ENCODE assay signal across 21 mouse cellular contexts in the genomic region with DNA sequence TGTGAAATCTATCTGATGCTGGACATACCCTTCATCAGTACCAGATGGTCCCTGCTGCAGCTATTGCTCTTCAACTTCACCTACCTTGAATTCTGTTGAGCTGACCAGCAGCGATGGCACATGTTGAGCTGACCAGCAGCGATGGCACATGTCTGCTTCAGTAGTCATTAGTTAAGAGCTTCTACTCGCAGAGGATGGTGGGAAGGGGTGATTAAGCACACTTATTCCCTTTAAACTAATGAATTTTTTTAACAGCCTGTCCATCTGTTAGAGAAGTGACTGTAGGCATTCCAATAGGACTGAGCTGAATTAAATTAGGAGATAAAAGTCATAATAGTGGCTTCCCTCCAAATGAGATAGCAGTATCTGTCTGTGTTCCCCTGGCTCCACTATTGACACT.
DNase-seq lines count a peak whose midpoint lies in the region; ATAC-seq lines count a peak whose summit lies in the region.
"Had no signal": no experiment of that assay in that cellular context is flagged by ENCODE, and none has a peak within 500 bp of the region (broad histone marks: within the 10 kb centered on the region; RNA-seq: fewer than 3 reads in every experiment).

No protein-coding gene starts in this region.

- H3K4me2 ChIP-seq in forebrain, embryonic 14.5 days (ENCODE audit: low read length) = no peak overlapping the region
- H3K4me2 ChIP-seq in forebrain, embryonic 11.5 days (ENCODE audit: low read depth, low read length, severe bottlenecking) = no peak overlapping the region

- no peak for ATAC-seq in forebrain, embryonic 14.5 days
- ATAC-seq in forebrain, embryonic 11.5 days (replicated peaks; ENCODE audit: low FRiP score) = no peak
- ATAC-seq: activated CD4-positive, CD25-positive, alpha-beta regulatory T cell, adult 4 months; CD4-positive, CD25-positive, alpha-beta regulatory T cell, adult 4 months; Patski had no signal

- H3K27ac ChIP-seq in forebrain, embryonic 14.5 days (ENCODE audit: low read depth, low read length) = no peak overlapping the region
- H3K27ac ChIP-seq in forebrain, embryonic 11.5 days (ENCODE audit: low read depth, low read length) = no peak overlapping the region

- no peaks in the 10 kb centered on the region for H3K9me3 ChIP-seq in forebrain, embryonic 14.5 days (replicated peaks; ENCODE audit: control insufficient read depth, low read length)
- no peaks in the 10 kb centered on the region for H3K9me3 ChIP-seq in forebrain, embryonic 11.5 days (ENCODE audit: control insufficient read depth, low read length)

- peak; percentile 17 for DNase-seq in forebrain, embryonic 14.5 days (ENCODE audit: low spot score)
- DNase-seq in forebrain, embryonic 11.5 days (ENCODE audit: low spot score) = no peak
- peak; percentile 13 for DNase-seq in layer of hippocampus, adult 9-11 months
- DNase-seq in layer of hippocampus, postnatal 14 days (ENCODE audit: low spot score in 2 of 2) = no peak
- peak; percentile 62 for DNase-seq in brain, adult 2 months (ENCODE audit: low read depth, low spot score)
- DNase-seq in thymus, postnatal 10 days (ENCODE audit: low spot score in 2 of 2) = no peak
- DNase-seq: adrenal gland, adult 2 months; adrenal gland, adult 8-10 months; adrenal gland, postnatal 10 days; adrenal gland, postnatal 14 days; adrenal gland, postnatal 25 days; adrenal gland, postnatal 36 days; B cell, adult 2 months; cerebellum, adult 11 months; cerebellum, adult 11-12 months; cerebellum, adult 18-20 months had no signal

- H3K36me3 ChIP-seq in forebrain, embryonic 14.5 days (ENCODE audit: control insufficient read depth, insufficient read depth, low read length) = no peaks in the 10 kb centered on the region
- H3K36me3 ChIP-seq in forebrain, embryonic 11.5 days (ENCODE audit: control insufficient read depth, insufficient read depth, low read length) = no peaks in the 10 kb centered on the region
- H3K36me3 ChIP-seq: G1E had no signal

- no peak overlapping the region for H3K4me3 ChIP-seq in forebrain, embryonic 14.5 days (ENCODE audit: low read depth, low read length)
- H3K4me3 ChIP-seq in forebrain, embryonic 11.5 days (ENCODE audit: low read depth, low read length) = no peak overlapping the region

- H3K9ac ChIP-seq in forebrain, embryonic 14.5 days (ENCODE audit: low read length) = no peak overlapping the region
- no peak overlapping the region for H3K9ac ChIP-seq in forebrain, embryonic 11.5 days (ENCODE audit: low read length)

- H3K27me3 ChIP-seq in forebrain, embryonic 14.5 days (replicated peaks; ENCODE audit: control insufficient read depth, insufficient read depth, low read length) = no peaks in the 10 kb centered on the region
- H3K27me3 ChIP-seq in forebrain, embryonic 11.5 days (ENCODE audit: control insufficient read depth, insufficient read depth, low read length) = no peaks in the 10 kb centered on the region
- H3K27me3 ChIP-seq: CH12.LX had no signal

- no peaks in the 10 kb centered on the region for H3K4me1 ChIP-seq in forebrain, embryonic 14.5 days (ENCODE audit: control insufficient read depth, insufficient read depth, low read length)
- no peaks in the 10 kb centered on the region for H3K4me1 ChIP-seq in forebrain, embryonic 11.5 days (replicated peaks; ENCODE audit: control insufficient read depth, insufficient read depth, low read length)

- WGBS in forebrain, embryonic 14.5 days = 85% methylated on average over 3 of the region's 3 CpGs
- 90% methylated on average over 3 of the region's 3 CpGs for WGBS in forebrain, embryonic 11.5 days

Comparison
In these comparisons a context has a peak if more than half of its experiments do, and no peak if none do; other contexts are left out.
1. DNase-seq: peak in forebrain, embryonic 14.5 days (single experiment), layer of hippocampus, adult 9-11 months (single experiment) and brain, adult 2 months (single experiment); none in forebrain, embryonic 11.5 days (single experiment), layer of hippocampus, postnatal 14 days (0 of 2) and thymus, postnatal 10 days (0 of 2).